Mouse (Mus musculus): ENCODE results near the gene Pfdn4.
A peak's percentile ranks its signal among the peaks of the same experiment; 100 is the strongest.

Gene Pfdn4

DNA sequence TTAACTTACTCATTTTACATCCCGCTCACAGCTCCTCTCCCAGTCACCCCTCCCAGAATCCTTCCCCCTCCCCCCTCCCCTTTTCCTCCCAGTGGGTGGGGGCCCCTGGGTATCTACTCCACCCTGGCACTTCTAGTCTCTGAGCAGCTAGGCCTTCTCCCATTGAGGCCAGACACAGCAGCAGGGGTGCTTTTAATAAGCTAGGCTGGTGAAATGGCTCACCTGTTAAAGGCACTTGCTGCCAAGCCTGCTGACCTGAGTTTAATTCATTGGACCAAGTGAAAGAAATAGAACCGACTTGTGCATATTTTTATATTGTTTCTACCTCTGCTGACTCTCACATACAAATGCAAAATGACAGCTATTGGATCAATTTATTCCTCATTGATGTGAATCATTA lies 52.9 kb downstream of the Pfdn4 start:
- DNase-seq (ENCODE audit: low spot score in 2 of 2), result no peak

DNA sequence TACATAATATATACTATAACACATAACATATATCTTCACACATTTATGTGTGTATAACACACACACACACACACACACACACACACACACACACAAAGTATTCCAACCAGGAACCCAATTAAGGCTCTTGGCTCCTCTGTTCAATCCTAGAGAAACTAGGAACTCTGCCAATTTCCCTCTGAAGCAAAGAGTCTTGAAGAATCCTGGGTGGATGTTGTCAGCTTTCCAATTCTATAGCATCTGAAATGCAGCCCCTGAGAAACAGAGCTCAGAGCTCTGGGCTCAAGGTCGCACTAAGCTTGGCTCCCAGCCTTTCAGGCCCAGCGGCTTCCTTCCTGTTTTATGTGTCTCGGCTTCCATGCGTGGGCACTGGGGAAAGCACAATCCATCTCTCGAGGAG lies 54.0 kb downstream of the Pfdn4 start:
- peak; percentile 15 to 22 for DNase-seq (ENCODE audit: low spot score in 2 of 2)

DNA sequence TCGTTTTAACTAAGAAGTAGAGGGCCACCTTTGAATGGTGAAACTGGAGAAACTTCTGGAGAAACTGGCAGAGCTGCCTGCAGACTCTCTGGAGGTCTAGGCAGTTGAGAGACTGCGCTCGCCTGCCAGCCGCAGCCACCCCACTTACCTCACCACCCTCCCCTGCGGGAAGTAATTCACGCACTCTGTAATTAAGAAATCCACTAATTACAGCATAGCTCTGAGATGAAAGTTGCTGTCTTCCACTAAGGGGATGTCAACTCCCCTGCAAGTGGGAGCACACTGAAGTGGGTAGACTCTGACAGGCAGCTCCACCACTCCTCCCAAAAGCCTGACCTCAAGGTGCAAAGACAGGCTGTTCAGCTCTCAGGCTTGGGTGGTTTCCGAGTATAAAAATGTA lies 55.9 kb downstream of the Pfdn4 start:
- no peak for DNase-seq (ENCODE audit: low spot score in 2 of 2)

DNA sequence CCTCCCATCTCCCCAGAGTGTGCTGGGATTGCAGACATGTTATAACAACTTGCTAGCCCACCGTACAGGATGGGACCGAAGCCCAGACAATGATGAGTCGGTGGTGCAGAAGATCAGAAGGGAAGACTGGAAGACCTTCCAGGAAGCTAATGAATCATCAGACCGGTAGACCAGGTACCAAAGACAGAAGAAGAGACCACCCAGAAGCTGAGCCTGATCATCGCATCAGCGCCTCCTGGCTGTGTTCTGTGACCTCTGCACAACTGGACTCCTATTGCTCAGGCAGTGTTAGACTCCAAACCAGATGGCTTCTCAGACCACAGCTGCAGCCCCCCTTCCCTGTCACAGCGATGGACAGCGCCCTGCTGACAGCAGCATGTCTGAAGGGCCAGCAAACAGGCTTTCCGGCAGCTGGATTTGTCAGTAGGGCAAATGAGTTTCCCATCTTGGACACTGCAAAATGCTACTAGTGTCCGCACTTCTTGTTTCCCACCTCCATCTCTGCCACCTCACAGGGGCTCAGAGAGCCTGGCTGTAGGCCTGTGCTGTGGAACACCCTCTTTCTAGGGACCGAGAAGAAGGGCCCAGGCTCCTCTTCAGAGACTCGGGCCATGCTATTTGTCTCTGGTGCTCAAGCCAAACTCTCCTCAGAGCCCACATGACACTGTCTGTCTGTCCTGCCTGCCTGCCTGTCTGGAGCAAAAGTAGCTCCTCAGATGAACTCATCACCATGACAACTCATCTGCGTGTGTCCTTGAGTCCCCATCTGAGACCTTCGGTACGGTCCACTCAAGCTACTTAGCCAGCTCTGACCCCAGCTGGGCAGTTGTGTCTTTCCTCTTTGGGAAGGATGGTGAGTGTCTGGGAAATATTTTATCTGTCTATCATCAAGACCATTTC lies 68.0 kb downstream of the Pfdn4 start:
- no peak for DNase-seq (ENCODE audit: low spot score in 2 of 2)

DNA sequence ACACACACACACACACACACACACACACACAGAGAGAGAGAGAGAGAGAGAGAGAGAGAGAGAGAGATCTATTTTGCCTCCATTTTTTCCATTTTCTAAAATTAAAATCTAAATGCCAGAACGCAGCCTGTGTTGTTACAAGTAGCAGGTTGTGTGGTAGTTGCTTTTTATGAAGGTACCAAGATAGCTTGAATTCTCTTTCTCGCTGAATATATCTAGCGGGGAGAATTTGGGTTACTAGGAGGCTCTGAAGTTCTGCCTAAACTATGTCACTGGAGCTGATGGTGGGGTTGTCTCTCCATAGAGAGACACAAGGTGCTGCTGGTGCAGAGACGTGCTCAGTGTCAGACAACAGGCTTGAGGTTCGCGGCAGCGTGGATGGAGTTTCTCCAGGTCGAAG lies 68.8 kb downstream of the Pfdn4 start:
- DNase-seq (ENCODE audit: low spot score in 2 of 2), result no peak

All from right cerebral cortex, adult 2 months (tissue).